Mouse (Mus musculus) heart, postnatal 0 days (tissue): ENCODE results near the gene Tmem117. TPM values are rescaled to one million over a fixed set of nuclear protein-coding genes. Genes with fewer than 3 reads are reported as not detected.

Experiments used
- ATAC-seq: fragments of 200-750 bp; cut with Nextera tagmentation; 2 replicates; pipeline ENCODE4 v1.8.0; 2017; ENCODE audit warnings: low read depth, moderate number of reproducible peaks, moderate library complexity; ENCODE audit not compliant: insufficient read depth
- DNase-seq: peaks from one replicate; pipeline ENCODE4 v3.0.0-alpha.2; 2016; ENCODE audit warnings: low spot score
- H3K27ac ChIP-seq: fragments of 300-500 bp; sonication (generic); 2 replicates; pipeline ENCODE4 v1.5.1; 2014; ENCODE audit warnings: low read depth, mild to moderate bottlenecking
- H3K27me3 ChIP-seq: fragments of 300-500 bp; sonication (generic); 2 replicates; pipeline ENCODE4 v1.6.1; 2014; ENCODE audit warnings: low read length, mixed read lengths; ENCODE audit not compliant: control insufficient read depth, insufficient read depth
- H3K36me3 ChIP-seq: fragments of 300-500 bp; sonication (generic); replicated peaks from 2 replicates; pipeline ENCODE4 v1.6.1; 2014; ENCODE audit warnings: low read length, mixed read lengths; ENCODE audit not compliant: control insufficient read depth, insufficient read depth
- H3K4me1 ChIP-seq: fragments of 300-500 bp; sonication (generic); 2 replicates; pipeline ENCODE4 v1.6.1; 2014; ENCODE audit warnings: antibody characterized with exemption; ENCODE audit not compliant: control insufficient read depth, insufficient read depth
- H3K4me2 ChIP-seq: fragments of 300-500 bp; sonication (generic); 2 replicates; pipeline ENCODE4 v1.6.1; 2014; ENCODE audit warnings: low read depth, mild to moderate bottlenecking, low read length, moderate library complexity
- H3K4me3 ChIP-seq: fragments of 300-500 bp; sonication (generic); 2 replicates; pipeline ENCODE4 v1.5.1; 2014; ENCODE audit warnings: low read depth, low read length
- H3K9ac ChIP-seq: fragments of 300-500 bp; sonication (generic); replicated peaks from 2 replicates; pipeline ENCODE4 v1.6.1; 2014; ENCODE audit warnings: low read depth, low read length, mixed read lengths
- H3K9me3 ChIP-seq: fragments of 300-500 bp; sonication (generic); replicated peaks from 2 replicates; pipeline ENCODE4 v1.6.1; 2016; ENCODE audit warnings: low read length; ENCODE audit not compliant: control insufficient read depth
- CTCF ChIP-seq: IDR thresholded peaks from 2 replicates; pipeline ENCODE4 v1.5.1; 2016; ENCODE audit warnings: antibody characterized with exemption, control low read depth, low read depth
- EP300 ChIP-seq: IDR thresholded peaks from 2 replicates; pipeline ENCODE4 v1.6.1; 2016; ENCODE audit warnings: antibody characterized with exemption, low read depth
- WGBS: fragments of 180-500 bp; shearing (Covaris S2); extraction: QIAGEN DNeasy Blood & Tissue Kit; methylation state at CpG from one replicate; pipeline ENCODE4 v1.1.7; 2014; 5-methylcytosine and 5-hydroxymethylcytosine counted together
- polyA plus RNA-seq: library from polyadenylated mRNA; unstranded; fragments of >200 nt; fragmentation: Nextera tagmentation; extraction: Ambion mirVana; gene quantifications from 2 replicates; pipeline ENCODE4 v1.2.1, GENCODE M21; 2015
- total RNA-seq: library from RNA; depleted of rRNA; stranded (reverse); fragments of >200 nt; gene quantifications from 2 replicates; pipeline ENCODE4 v1.2.3, GENCODE M21; 2014; ENCODE audit warnings: low replicate concordance

Tmem117 gene
- total and polyA plus RNA-seq, 2 experiments from 2014 or later: 2.5 to 3.5 TPM

GRCm38 (mm10) chr15:94649071-94649765 is 20.2 kb downstream of the Tmem117 start:
- no peak for TF ChIP-seq CTCF
- no peak for TF ChIP-seq EP300
- Histone ChIP-seq H3K27ac (0 out of 2 replicates have a peak overlapping the region, but pooled peaks have one; percentile 8), H3K4me3 (no peak overlapping the region), H3K9ac (no peak overlapping the region), H3K4me1 (peaks cover 12% of the 10 kb centered on the region; the same call in 1 of the 2 replicates), H3K27me3 (no peaks in the 10 kb centered on the region), H3K4me2 (peak overlapping the region; percentile 45), H3K36me3 (no peaks in the 10 kb centered on the region), H3K9me3 (no peaks in the 10 kb centered on the region)
- ATAC-seq (peak; percentile 62; the same call in 1 of the 2 replicates), DNase-seq (peak; percentile 13)
- 28% methylated on average over 17 of the region's 17 CpGs for WGBS

GRCm38 (mm10) chr15:94649766-94650120 is 20.7 kb downstream of the Tmem117 start:
- peak overlapping the region; percentile 45 for H3K4me2 ChIP-seq
- H3K36me3 ChIP-seq: no peaks in the 10 kb centered on the region
- TF ChIP-seq EP300 (no peak), CTCF (no peak)
- DNase-seq (no peak), ATAC-seq (no peak)
- 26% methylated on average over 13 of the region's 13 CpGs for WGBS
- H3K4me1 ChIP-seq: peaks cover 12% of the 10 kb centered on the region; the same call in 1 of the 2 replicates
- no peaks in the 10 kb centered on the region for H3K9me3 ChIP-seq
- no peak overlapping the region for H3K4me3 ChIP-seq
- 0 out of 2 replicates have a peak, but pooled peaks cover 2% of the 10 kb centered on the region for H3K27me3 ChIP-seq
- H3K9ac ChIP-seq: no peak overlapping the region
- no peak overlapping the region for H3K27ac ChIP-seq

DNA sequence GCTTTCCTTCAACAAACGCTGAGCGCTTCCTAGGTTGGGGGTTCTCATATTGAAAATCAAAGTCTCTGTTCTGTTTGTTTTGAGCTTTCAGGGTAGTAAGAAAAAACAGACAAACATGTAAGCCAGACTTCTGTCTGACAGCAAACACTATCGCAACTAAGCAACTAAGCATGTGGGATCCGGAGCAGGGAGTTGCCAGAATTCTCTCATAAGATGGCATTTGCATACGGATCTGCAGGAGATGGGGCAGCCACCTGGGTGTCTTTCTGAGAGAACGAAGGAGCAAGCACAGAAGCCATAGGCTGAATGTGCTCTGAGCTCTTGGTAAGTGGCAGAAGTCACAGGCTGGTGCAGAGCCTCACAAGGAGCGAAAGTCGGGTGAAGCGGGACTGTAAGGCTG is 22.3 kb downstream of the Tmem117 start:
- no peak for TF ChIP-seq CTCF
- no peak for TF ChIP-seq EP300
- no peak overlapping the region for H3K4me3 ChIP-seq
- 80% methylated on average over 9 of the region's 9 CpGs for WGBS
- no peaks in the 10 kb centered on the region for H3K9me3 ChIP-seq
- no peak overlapping the region for H3K4me2 ChIP-seq
- ATAC-seq (no peak), DNase-seq (no peak)
- no peak overlapping the region for H3K9ac ChIP-seq
- no peaks in the 10 kb centered on the region for H3K36me3 ChIP-seq
- peaks cover 12% of the 10 kb centered on the region; the same call in 1 of the 2 replicates for H3K4me1 ChIP-seq
- H3K27me3 ChIP-seq: 0 out of 2 replicates have a peak, but pooled peaks cover 4% of the 10 kb centered on the region
- no peak overlapping the region for H3K27ac ChIP-seq

DNA sequence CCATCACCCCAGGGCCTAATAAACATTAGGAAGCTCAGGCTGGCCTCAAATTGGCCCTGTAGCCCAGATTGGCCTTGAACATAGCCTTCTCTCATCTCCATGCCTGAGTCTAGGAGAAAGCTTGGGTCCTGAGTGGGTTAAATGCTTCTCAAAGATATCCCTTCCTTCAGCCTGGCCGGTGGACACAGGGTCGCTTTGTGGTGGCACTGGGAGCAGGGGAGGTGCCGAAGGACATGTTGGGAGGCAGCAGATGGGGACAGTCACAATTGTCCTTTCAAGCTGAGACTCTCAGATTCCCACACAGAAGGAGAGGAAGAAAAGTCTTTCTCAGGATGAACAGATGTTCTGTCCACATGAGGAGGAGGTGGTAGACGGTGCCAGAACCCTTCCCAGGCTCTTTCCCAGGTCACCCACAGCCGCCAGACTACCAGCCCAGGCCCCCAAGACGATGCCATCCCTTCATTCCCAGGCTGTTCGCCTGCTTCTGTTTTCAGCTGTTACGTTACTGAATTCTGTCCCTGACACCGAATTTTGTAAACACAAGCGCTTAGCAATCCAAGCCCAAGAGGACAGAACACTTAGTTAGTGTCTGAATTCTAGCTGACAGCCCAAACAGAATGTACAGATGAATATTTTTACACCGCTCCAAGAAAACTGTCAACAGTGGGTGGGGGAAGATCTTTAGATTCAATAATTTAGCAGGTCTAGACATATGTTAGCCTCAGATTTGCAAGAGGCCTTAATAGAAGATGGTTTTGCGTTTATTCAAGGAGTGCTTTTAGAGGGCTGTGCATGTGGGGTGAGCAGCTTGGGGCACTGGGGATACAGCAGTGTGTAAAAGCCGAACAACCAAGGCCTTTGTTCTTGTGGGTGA is 23.2 kb downstream of the Tmem117 start:
- H3K4me2 ChIP-seq: no peak overlapping the region
- H3K4me1 ChIP-seq: peaks cover 12% of the 10 kb centered on the region; the same call in 1 of the 2 replicates
- H3K9ac ChIP-seq: no peak overlapping the region
- no peak for TF ChIP-seq CTCF
- TF ChIP-seq EP300: no peak
- H3K9me3 ChIP-seq: no peaks in the 10 kb centered on the region
- WGBS: 77% methylated on average over 13 of the region's 13 CpGs
- ATAC-seq (no peak), DNase-seq (no peak)
- no peak overlapping the region for H3K27ac ChIP-seq
- 0 out of 2 replicates have a peak, but pooled peaks cover 4% of the 10 kb centered on the region for H3K27me3 ChIP-seq
- no peaks in the 10 kb centered on the region for H3K36me3 ChIP-seq
- no peak overlapping the region for H3K4me3 ChIP-seq

DNA sequence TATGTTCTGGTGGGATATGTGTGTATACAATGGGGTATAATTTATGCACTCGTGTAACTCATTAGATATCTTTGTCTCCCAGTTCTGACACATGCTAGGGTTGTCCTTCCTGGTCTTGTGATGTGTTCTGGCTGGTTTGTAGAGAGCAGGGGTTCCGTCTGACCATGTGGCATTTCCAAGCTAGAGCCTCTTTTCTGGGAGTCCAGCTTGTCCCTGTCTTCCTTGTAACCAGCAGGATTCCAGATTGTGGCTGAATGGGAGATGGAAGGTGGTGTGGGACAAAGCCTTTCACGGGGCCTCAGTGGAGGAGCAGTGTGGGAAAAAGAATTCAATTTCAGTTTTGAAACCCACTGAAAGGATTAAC is 23.8 kb downstream of the Tmem117 start:
- no peak overlapping the region for H3K4me2 ChIP-seq
- WGBS: 73% methylated on average over 3 of the region's 3 CpGs
- DNase-seq: no peak
- no peak overlapping the region for H3K27ac ChIP-seq
- TF ChIP-seq CTCF: no peak
- no peak for TF ChIP-seq EP300
- peaks cover 12% of the 10 kb centered on the region; the same call in 1 of the 2 replicates for H3K4me1 ChIP-seq
- H3K4me3 ChIP-seq: no peak overlapping the region
- H3K9me3 ChIP-seq: no peaks in the 10 kb centered on the region
- no peak overlapping the region for H3K9ac ChIP-seq
- ATAC-seq: no peak
- 0 out of 2 replicates have a peak, but pooled peaks cover 4% of the 10 kb centered on the region for H3K27me3 ChIP-seq
- no peaks in the 10 kb centered on the region for H3K36me3 ChIP-seq
